Mouse (Mus musculus) cerebellum, adult 2 months (tissue): ENCODE measurements at regions not wholly inside any gene's neighbourhood (a gene's known extent, or its start where the extent isn't known, plus 50 kb on each side); places are given as distances from the start of the nearest gene placed in this dataset.

Experiments
- CTCF ChIP-seq: fragments of 200-500 bp; IDR thresholded peaks from 2 replicates; pipeline ENCODE4 v1.5.1; 2011; ENCODE audit warnings: low read depth, mild to moderate bottlenecking, control low read depth, low read length, moderate library complexity, borderline replicate concordance; ENCODE audit not compliant: insufficient read depth
- POLR2A ChIP-seq: fragments of 200-500 bp; IDR thresholded peaks from 2 replicates; pipeline ENCODE4 v1.6.1; 2011; ENCODE audit warnings: low read length, control low read depth, borderline replicate concordance; ENCODE audit not compliant: insufficient read depth

DNA sequence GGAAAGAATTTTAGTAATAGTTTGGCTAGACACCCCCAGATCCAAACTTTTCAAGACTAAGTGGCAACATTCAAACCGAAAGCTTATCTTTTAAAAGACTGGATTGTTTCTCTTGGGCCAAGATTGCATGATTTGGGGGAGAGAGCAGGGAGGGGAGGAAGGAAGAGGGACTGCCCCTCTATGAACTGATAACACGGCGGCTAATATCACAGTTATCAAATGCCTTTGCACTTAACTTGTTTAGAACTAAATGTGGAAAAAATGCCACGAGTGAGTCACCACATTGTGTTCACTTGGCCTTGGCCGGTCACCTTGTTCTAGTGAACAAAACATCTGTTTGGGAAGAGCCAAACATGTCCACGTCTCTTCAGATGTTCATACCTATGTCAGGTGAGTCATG is 92.3 kb downstream of the Tes start:
- TF ChIP-seq POLR2A (no peak), CTCF (no peak)
